Mouse (Mus musculus) testis, adult 2 months (tissue): Measurements from ENCODE around the gene Nfic. TPM values are rescaled to one million over a fixed set of nuclear protein-coding genes. Genes with fewer than 3 reads are reported as not detected.
"Not testable (repeated sequence)": the region's sequence is repeated elsewhere in the genome, so short reads cannot be mapped to it uniquely, and the experiment has no call there.

Experiments used
- H3K27ac ChIP-seq: fragments of 200-500 bp; 2 replicates; pipeline ENCODE4 v1.5.1; 2012; ENCODE audit warnings: low read depth, low read length; ENCODE audit not compliant: control insufficient read depth, insufficient read depth
- H3K27me3 ChIP-seq: fragments of 200-500 bp; 2 replicates; pipeline ENCODE4 v1.6.1; 2012; ENCODE audit warnings: mild to moderate bottlenecking, low read length, moderate library complexity; ENCODE audit not compliant: control insufficient read depth, insufficient read depth
- H3K36me3 ChIP-seq: fragments of 200-500 bp; 2 replicates; pipeline ENCODE4 v1.6.1; 2012; ENCODE audit warnings: mild to moderate bottlenecking, low read length; ENCODE audit not compliant: control insufficient read depth, insufficient read depth
- H3K4me1 ChIP-seq: fragments of 200-500 bp; 2 replicates; pipeline ENCODE4 v1.6.1; 2012; ENCODE audit warnings: low read length; ENCODE audit not compliant: control insufficient read depth, insufficient read depth
- H3K4me3 ChIP-seq: fragments of 200-500 bp; 2 replicates; pipeline ENCODE4 v1.5.1; 2012; ENCODE audit warnings: low read depth, mild to moderate bottlenecking, low read length, moderate library complexity, mixed read lengths; ENCODE audit not compliant: control insufficient read depth
- CTCF ChIP-seq: fragments of 200-500 bp; IDR thresholded peaks from 2 replicates; pipeline ENCODE4 v1.5.1; 2012; ENCODE audit warnings: low read depth, mild to moderate bottlenecking, inconsistent platforms, low read length, moderate library complexity; ENCODE audit not compliant: control insufficient read depth, insufficient read depth, insufficient replicate concordance
- POLR2A ChIP-seq: fragments of 200-500 bp; IDR thresholded peaks from 2 replicates; pipeline ENCODE4 v1.6.1; 2012; ENCODE audit warnings: low read depth, mild to moderate bottlenecking, inconsistent platforms, low read length, moderate library complexity; ENCODE audit not compliant: control insufficient read depth
- polyA plus RNA-seq: library from polyadenylated mRNA; depleted of rRNA; stranded (reverse); fragments of >200 nt; gene quantifications from 2 replicates; pipeline ENCODE4 v1.2.3, GENCODE M21; 2012

Gene Nfic
- polyA plus RNA-seq, 1 experiment: 9.9 TPM

GRCm38 (mm10) chr10:81450641-81451364, 4.6 kb downstream of the Nfic start:
- no peak overlapping the region for H3K4me3 ChIP-seq
- H3K27me3 ChIP-seq: no peaks in the 10 kb centered on the region
- peaks cover 4% of the 10 kb centered on the region; the same call in 1 of the 2 replicates for H3K4me1 ChIP-seq
- no peaks in the 10 kb centered on the region for H3K36me3 ChIP-seq
- H3K27ac ChIP-seq: no peak overlapping the region
- TF ChIP-seq CTCF (no peak), POLR2A (no peak)

GRCm38 (mm10) chr10:81450140-81450539, 5.3 kb downstream of the Nfic start:
- TF ChIP-seq CTCF (peak; percentile 96; the same call in 1 of the 2 replicates), POLR2A (no peak)
- Histone ChIP-seq H3K27ac (no peak overlapping the region), H3K4me3 (no peak overlapping the region), H3K36me3 (no peaks in the 10 kb centered on the region), H3K4me1 (peaks cover 3% of the 10 kb centered on the region; the same call in 1 of the 2 replicates), H3K27me3 (no peaks in the 10 kb centered on the region)

GRCm38 (mm10) chr10:81445516-81445915, 9.9 kb downstream of the Nfic start:
- not testable (repeated sequence) for H3K36me3 ChIP-seq, H3K4me1 ChIP-seq, H3K4me3 ChIP-seq, H3K27me3 ChIP-seq, H3K27ac ChIP-seq

GRCm38 (mm10) chr10:81441019-81441418, 14.4 kb downstream of the Nfic start:
- Histone ChIP-seq H3K36me3 (no peaks in the 10 kb centered on the region), H3K4me3 (no peak overlapping the region), H3K27me3 (no peaks in the 10 kb centered on the region), H3K27ac (no peak overlapping the region), H3K4me1 (no peaks in the 10 kb centered on the region)
- no peak for TF ChIP-seq CTCF
- no peak for TF ChIP-seq POLR2A

GRCm38 (mm10) chr10:81435436-81435835, 20.0 kb downstream of the Nfic start:
- Histone ChIP-seq H3K27ac (no peak overlapping the region; the same call in 1 of the 2 replicates), H3K27me3 (no peaks in the 10 kb centered on the region)
- TF ChIP-seq CTCF (no peak), POLR2A (no peak)

GRCm38 (mm10) chr10:81434361-81435263, 20.8 kb downstream of the Nfic start:
- H3K4me1 ChIP-seq: peaks cover 34% of the 10 kb centered on the region
- no peak for TF ChIP-seq POLR2A
- TF ChIP-seq CTCF: no peak
- H3K4me3 ChIP-seq: no peak overlapping the region
- no peaks in the 10 kb centered on the region for H3K27me3 ChIP-seq
- no peaks in the 10 kb centered on the region for H3K36me3 ChIP-seq
- peak overlapping the region; percentile 79 for H3K27ac ChIP-seq

More at GRCm38 (mm10) chr10:81435436-81435835, 20.0 kb downstream of the Nfic start:
- H3K36me3 ChIP-seq: no peaks in the 10 kb centered on the region
- peaks cover 33% of the 10 kb centered on the region for H3K4me1 ChIP-seq
- no peak overlapping the region for H3K4me3 ChIP-seq

- Histone ChIP-seq H3K27ac (peak overlapping the region; percentile 79), H3K27me3 (no peaks in the 10 kb centered on the region), H3K36me3 (no peaks in the 10 kb centered on the region), H3K4me3 (no peak overlapping the region; the same call in 1 of the 2 replicates), H3K4me1 (peaks cover 35% of the 10 kb centered on the region)
- TF ChIP-seq CTCF (no peak), POLR2A (no peak)
Observed at GRCm38 (mm10) chr10:81433541-81434289, 21.7 kb downstream of the Nfic start.
